Mouse (Mus musculus) spleen, postnatal 10 days (tissue): ENCODE measurements around the gene Nhlrc2.

Experiments used
- DNase-seq, 2 experiments: peaks; one replicate each; pipeline ENCODE4 v3.0.0; 2021 to 2022; ENCODE audit warnings: low spot score in 2 of 2

The Nhlrc2 gene

GRCm38 (mm10) chr19:56621876-56622275 lies 73.8 kb downstream of the Nhlrc2 start:
- DNase-seq: no peak

DNA sequence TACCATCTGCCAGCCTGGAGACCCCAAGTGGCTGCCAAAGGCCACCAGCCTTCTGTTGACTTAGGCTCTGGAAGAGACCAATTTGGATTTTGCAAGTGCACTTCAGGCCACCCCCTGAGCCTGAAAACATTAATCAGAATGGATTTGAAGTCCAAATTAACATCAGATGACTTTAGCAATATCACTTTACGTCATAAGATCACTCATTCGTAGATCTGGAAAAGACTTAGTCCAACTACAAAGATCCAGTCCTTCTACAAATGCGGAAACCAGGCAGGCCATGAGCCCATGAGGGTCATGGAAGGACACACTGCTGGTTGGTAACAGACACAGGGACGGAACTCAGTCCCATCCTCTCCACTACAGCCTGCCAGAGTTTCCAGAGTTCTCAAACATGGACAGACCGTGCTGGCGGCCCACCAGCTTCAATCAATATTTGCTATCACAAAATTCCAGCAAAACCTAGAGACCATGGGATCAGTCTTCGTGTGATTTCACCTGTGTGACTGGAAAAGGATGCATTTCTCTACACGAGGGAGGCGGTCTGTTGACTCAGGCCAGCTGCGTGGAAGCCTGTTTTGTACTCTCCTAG lies 79.9 kb downstream of the Nhlrc2 start:
- DNase-seq: no peak

DNA sequence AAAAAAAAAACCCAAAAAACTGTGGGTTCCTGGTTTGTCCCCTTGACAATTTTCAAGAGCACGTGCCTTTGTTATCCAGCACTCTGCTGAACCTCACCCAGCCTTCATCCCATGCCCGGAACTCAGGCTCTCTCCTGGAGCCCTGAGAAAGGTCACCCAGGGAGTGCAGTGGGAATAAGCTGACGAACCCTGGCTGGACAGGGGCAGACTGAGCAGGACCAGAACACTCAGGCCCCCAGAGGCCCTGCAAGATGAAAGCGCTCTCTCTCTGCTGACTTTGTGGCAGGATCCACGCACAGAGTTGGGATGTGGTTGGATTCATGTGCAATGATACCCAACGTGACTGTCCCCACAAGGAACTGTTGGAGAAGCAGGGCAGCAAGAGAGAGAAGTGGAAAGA lies 81.6 kb downstream of the Nhlrc2 start:
- no peak for DNase-seq

GRCm38 (mm10) chr19:56631017-56631416 lies 83.0 kb downstream of the Nhlrc2 start:
- DNase-seq: no peak

DNA sequence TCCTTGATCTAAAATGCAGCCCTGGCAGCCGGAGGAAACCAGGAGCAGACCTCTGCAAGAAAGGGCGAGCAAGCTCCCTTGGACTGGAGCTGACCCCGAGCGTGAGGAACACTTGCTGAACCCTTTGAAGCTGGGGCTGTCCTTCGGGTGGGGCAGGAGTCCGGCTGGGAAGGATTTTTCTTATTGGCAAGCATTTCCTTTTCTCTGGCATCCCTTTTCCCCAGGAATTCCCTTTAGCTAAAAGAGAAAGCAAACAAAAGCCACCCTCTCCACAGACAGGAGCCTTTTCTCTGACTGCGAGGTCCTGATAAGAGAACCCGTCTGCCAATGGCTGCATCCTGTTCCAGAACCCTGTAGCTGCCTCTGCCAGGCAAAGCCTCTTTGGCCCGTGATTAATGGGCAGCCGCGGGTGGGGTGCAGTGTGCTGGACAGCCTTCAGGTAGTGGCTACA lies 83.4 kb downstream of the Nhlrc2 start:
- no peak for DNase-seq

GRCm38 (mm10) chr19:56637035-56637683 lies 89.1 kb downstream of the Nhlrc2 start:
- DNase-seq: no peak

DNA sequence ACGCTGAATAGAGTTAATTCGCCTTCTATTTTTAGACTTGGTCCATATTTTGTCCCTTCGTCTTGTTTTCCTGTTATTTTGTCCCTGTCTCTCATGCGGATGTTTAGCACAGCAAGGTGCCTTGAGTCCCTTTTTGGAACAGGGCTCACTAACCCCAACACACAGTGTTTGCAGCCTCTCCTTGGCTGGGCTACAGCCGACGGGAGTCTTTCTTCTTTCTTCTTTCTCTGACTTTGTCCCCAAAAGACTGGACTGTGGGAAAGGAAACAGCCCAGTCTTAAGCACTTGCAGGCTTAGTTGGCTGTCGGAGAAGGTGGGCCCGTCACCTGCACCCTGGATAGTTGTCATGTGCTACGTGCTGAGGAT lies 89.6 kb downstream of the Nhlrc2 start:
- no peak for DNase-seq

GRCm38 (mm10) chr19:56647451-56648120 lies 99.5 kb downstream of the Nhlrc2 start:
- DNase-seq: no peak

GRCm38 (mm10) chr19:56651262-56651661 lies 103.2 kb downstream of the Nhlrc2 start:
- no peak for DNase-seq

- DNase-seq: no peak
Measured at GRCm38 (mm10) chr19:56652034-56652962, 104.2 kb downstream of the Nhlrc2 start.
